Mouse (Mus musculus): Measurements from ENCODE around the gene Tlr9. TPM values are rescaled to one million over a fixed set of nuclear protein-coding genes. Genes with fewer than 3 reads are reported as not detected.

Tlr9 gene
- polyA plus RNA-seq, 1 experiment from 2014 or later: not detected

- Histone ChIP-seq H3K4me3 (replicated peaks) (no peak overlapping the region), H3K36me3 (peaks cover 73% of the 10 kb centered on the region), H3K27me3 (no peaks in the 10 kb centered on the region), H3K4me2 (no peak overlapping the region), H3K4me1 (replicated peaks) (peaks cover 17% of the 10 kb centered on the region), H3K27ac (no peak overlapping the region), H3K9ac (replicated peaks) (no peak overlapping the region), H3K9me3 (no peaks in the 10 kb centered on the region)
- ATAC-seq (ENCODE audit: insufficient number of reproducible peaks, insufficient read depth, low FRiP score, low TSS enrichment, low read depth): no peak
- WGBS: 87% methylated on average over 8 of the region's 8 CpGs
Measured at GRCm38 (mm10) chr9:106193930-106194807, 28.2 kb upstream of the Tlr9 start.

- Histone ChIP-seq H3K4me1 (replicated peaks) (peaks cover 21% of the 10 kb centered on the region), H3K4me2 (no peak overlapping the region), H3K27me3 (no peaks in the 10 kb centered on the region), H3K9me3 (no peaks in the 10 kb centered on the region), H3K4me3 (replicated peaks) (no peak overlapping the region), H3K27ac (no peak overlapping the region), H3K36me3 (peaks cover 58% of the 10 kb centered on the region), H3K9ac (replicated peaks) (no peak overlapping the region)
- ATAC-seq (ENCODE audit: insufficient number of reproducible peaks, insufficient read depth, low FRiP score, low TSS enrichment, low read depth): no peak
- 87% methylated on average over 8 of the region's 8 CpGs for WGBS
Measured at GRCm38 (mm10) chr9:106195693-106196092, 26.7 kb upstream of the Tlr9 start.

GRCm38 (mm10) chr9:106197081-106197713 lies 25.2 kb upstream of the Tlr9 start:
- WGBS: 76% methylated on average over 3 of the region's 3 CpGs
- Histone ChIP-seq H3K4me3 (replicated peaks) (no peak overlapping the region), H3K9me3 (no peaks in the 10 kb centered on the region), H3K9ac (replicated peaks) (peak overlapping the region; percentile 37; the same call in 1 of the 2 replicates), H3K27me3 (no peaks in the 10 kb centered on the region), H3K4me2 (peak overlapping the region; percentile 67; the same call in 1 of the 2 replicates), H3K27ac (no peak overlapping the region), H3K4me1 (replicated peaks) (peaks cover 24% of the 10 kb centered on the region), H3K36me3 (peaks cover 43% of the 10 kb centered on the region)
- ATAC-seq (ENCODE audit: insufficient number of reproducible peaks, insufficient read depth, low FRiP score, low TSS enrichment, low read depth): no peak

DNA sequence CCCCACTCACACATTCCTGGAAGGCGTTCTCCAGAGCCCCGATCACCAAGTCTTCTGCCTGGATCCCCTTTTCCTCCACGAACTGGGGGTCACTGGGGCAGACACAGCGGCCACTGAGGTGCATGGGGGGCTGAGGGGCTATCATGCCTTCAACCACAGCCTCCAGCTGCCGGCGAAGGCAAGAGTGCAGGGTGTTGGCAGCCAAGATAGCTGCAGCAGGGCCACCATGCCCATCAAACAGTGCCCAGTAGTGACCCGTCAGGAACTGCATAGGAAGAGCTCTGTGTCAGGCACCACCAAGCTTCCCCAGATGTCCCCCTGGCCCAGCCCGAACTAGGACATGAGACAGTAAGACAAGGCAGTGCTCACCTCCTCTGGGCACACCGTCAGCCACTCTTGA lies 24.7 kb upstream of the Tlr9 start:
- H3K27me3 ChIP-seq: no peaks in the 10 kb centered on the region

DNA sequence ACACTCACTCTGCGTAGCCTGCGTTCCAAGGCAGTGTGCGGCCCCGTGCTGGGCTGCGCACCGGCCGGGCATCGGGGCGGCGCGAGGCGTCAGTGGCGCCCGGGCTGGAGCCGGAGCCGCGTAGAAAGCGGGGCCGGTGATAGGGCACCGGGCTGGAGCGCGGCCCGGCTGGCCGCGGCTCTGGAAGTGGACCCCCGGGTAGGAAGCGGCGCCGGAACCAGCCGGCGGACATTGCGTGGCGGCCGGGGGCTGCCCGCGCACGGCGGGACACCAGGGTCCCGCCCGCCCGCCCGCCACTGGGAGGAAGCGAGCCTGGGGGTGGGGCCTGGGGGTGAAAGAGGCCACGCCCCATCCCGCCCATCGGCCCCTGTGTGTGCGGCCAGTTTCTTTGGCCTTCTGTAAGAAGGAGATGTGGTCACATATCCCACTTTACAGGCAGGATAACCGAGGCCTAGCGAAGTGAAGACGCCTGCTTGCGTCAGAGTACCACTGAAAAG lies 23.4 kb upstream of the Tlr9 start:
- Histone ChIP-seq H3K4me2 (peak overlapping the region; percentile 67), H3K27me3 (no peaks in the 10 kb centered on the region), H3K4me3 (replicated peaks) (peak overlapping the region; percentile 73), H3K9me3 (no peaks in the 10 kb centered on the region), H3K36me3 (peaks cover 27% of the 10 kb centered on the region), H3K9ac (replicated peaks) (peak overlapping the region; percentile 79), H3K4me1 (replicated peaks) (peaks cover 34% of the 10 kb centered on the region), H3K27ac (0 out of 2 replicates have a peak overlapping the region, but pooled peaks have one; percentile 41)
- peak; percentile 48 for ATAC-seq (ENCODE audit: insufficient number of reproducible peaks, insufficient read depth, low FRiP score, low TSS enrichment, low read depth)
- under 1% methylated on average over 47 of the region's 51 CpGs for WGBS

More for the DNA sequence above, 24.7 kb upstream of the Tlr9 start:
- H3K36me3 ChIP-seq: peaks cover 38% of the 10 kb centered on the region
- H3K9me3 ChIP-seq: no peaks in the 10 kb centered on the region
- WGBS: 89% methylated on average over 9 of the region's 9 CpGs
- no peak for ATAC-seq (ENCODE audit: insufficient number of reproducible peaks, insufficient read depth, low FRiP score, low TSS enrichment, low read depth)
- peak overlapping the region; percentile 37; the same call in 1 of the 2 replicates for H3K9ac ChIP-seq (replicated peaks)
- peak overlapping the region; percentile 73 for H3K4me3 ChIP-seq (replicated peaks)
- H3K4me1 ChIP-seq (replicated peaks): peaks cover 28% of the 10 kb centered on the region
- H3K4me2 ChIP-seq: peak overlapping the region; percentile 67
- no peak overlapping the region for H3K27ac ChIP-seq

- Histone ChIP-seq H3K9ac (replicated peaks) (peak within 1 kb of the TSS; percentile 79), H3K36me3 (peaks cover 20% of the 10 kb centered on the region), H3K27me3 (no peaks in the 10 kb centered on the region), H3K4me2 (peak within 1 kb of the TSS; percentile 67), H3K9me3 (no peaks in the 10 kb centered on the region), H3K27ac (0 out of 2 replicates have a peak within 1 kb of the TSS, but pooled peaks have one; percentile 41), H3K4me1 (replicated peaks) (peaks cover 38% of the 10 kb centered on the region), H3K4me3 (replicated peaks) (peak within 1 kb of the TSS; percentile 73)
- 45% methylated on average over 18 of the region's 18 CpGs for WGBS
- peak; percentile 1; the same call in 1 of the 2 replicates for ATAC-seq (ENCODE audit: insufficient number of reproducible peaks, insufficient read depth, low FRiP score, low TSS enrichment, low read depth)
Measured at GRCm38 (mm10) chr9:106199535-106200272, 22.7 kb upstream of the Tlr9 start, which contains the start of gene Ppm1m. Gene Ppm1m (minus strand): TSS chr9:106199746.

- H3K4me3 ChIP-seq (replicated peaks): peak overlapping the region; percentile 57; the same call in 1 of the 2 replicates
- H3K36me3 ChIP-seq: peaks cover 3% of the 10 kb centered on the region; the same call in 1 of the 2 replicates
- no peaks in the 10 kb centered on the region for H3K27me3 ChIP-seq
- WGBS: 78% methylated on average over 3 of the region's 3 CpGs
- no peaks in the 10 kb centered on the region for H3K9me3 ChIP-seq
- H3K9ac ChIP-seq (replicated peaks): no peak overlapping the region
- H3K4me2 ChIP-seq: peak overlapping the region; percentile 54
- ATAC-seq (ENCODE audit: insufficient number of reproducible peaks, insufficient read depth, low FRiP score, low TSS enrichment, low read depth): no peak
- peak overlapping the region; percentile 62; the same call in 1 of the 2 replicates for H3K27ac ChIP-seq
- H3K4me1 ChIP-seq (replicated peaks): peaks cover 38% of the 10 kb centered on the region
Measured at GRCm38 (mm10) chr9:106201895-106202294, 20.5 kb upstream of the Tlr9 start.

DNA sequence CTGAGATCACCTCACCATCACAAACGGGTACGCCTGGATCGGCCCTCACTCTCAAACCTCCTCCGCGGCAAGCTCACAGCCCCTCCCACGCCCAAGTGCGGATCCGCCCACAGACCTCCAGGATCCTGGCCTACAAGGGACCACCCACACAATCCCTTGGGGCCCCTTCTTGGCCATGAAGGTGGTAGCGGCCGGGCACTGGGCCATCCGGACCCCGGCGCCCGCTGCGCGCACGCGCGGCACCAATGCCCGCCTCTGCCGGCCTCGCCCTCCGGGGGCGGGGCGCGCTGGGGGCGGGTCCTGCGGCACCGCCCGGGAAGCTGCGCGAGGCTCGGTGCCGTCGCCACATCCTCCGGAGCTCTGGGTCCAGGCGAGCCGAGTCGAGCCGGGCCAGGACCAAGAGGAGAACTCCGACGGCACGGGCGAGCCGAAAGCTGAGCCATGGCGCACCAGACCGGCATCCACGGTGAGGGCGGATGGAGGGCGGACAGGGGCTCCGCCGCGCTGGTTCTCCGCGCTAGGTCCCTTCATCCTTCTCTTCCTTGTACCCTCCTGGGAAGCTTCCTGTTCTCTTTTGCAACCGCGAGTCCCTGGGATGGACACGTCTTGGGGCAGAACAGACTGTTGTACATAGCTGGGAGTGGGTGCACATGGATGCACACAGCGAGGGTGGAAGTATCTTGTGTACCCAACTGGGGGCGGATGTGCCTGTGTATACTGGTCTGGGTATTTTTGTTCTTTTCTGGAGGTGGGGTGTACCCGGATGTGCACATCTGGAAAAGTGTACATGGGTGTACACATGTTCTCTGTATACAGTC lies 19.4 kb upstream of the Tlr9 start, which contains the start of gene Twf2:
Gene Twf2 (plus strand): TSS at position 290 of the 818 bp plus-strand sequence.
- Histone ChIP-seq H3K4me2 (peak within 1 kb of the TSS; percentile 54), H3K9me3 (no peaks in the 10 kb centered on the region), H3K4me3 (replicated peaks) (peak within 1 kb of the TSS; percentile 57), H3K36me3 (peaks cover 11% of the 10 kb centered on the region), H3K9ac (replicated peaks) (peak within 1 kb of the TSS; percentile 70), H3K27me3 (no peaks in the 10 kb centered on the region), H3K4me1 (replicated peaks) (peaks cover 27% of the 10 kb centered on the region), H3K27ac (peak within 1 kb of the TSS; percentile 62; the same call in 1 of the 2 replicates)
- ATAC-seq (ENCODE audit: insufficient number of reproducible peaks, insufficient read depth, low FRiP score, low TSS enrichment, low read depth): peak; percentile 76
- 1% methylated on average over 61 of the region's 61 CpGs for WGBS

DNA sequence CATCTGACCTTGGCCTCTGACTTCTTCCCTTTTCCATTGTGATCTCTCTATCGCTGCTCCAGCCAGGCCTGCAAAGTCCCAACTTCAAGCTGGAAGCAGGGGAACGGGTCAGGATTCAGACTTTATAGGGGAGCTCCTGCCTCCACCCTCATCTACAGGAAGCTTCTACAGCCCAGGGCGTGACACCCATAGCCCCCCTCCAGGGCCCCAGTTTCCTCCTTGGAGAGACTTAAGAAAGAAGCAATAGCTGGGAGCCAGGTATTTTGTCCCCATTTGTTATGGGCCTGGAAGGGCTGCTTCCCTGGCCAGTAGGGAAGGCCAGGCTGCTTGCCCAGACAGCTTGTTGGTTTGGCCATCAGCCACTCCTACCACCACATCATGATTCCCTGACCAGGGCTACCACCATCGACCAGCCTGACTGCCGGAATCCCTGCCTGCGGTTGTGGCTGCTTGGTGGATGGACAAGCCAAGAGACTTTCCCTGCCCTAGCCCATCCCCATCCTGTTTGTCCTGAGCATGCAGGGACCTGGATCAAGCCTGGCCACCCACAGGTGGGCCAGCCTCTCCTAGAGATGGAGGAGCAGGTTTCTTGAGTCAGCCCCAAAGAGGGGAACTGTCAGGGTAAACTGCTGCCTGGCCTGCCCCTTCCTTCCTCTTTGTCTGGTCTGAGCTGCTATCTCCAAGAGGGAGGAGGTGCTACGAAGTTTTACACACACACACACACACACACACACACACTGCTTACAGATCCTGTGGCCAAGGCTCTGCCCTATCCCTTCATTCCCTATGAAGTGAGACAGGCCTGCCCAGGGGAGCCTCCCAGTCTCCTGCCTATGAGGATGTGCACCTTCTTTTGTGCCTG lies 18.2 kb upstream of the Tlr9 start:
- Histone ChIP-seq H3K36me3 (peaks cover 21% of the 10 kb centered on the region), H3K4me2 (peak overlapping the region; percentile 54), H3K4me3 (replicated peaks) (peak overlapping the region; percentile 57), H3K4me1 (replicated peaks) (peaks cover 21% of the 10 kb centered on the region), H3K27me3 (no peaks in the 10 kb centered on the region), H3K9me3 (no peaks in the 10 kb centered on the region), H3K27ac (no peak overlapping the region), H3K9ac (replicated peaks) (peak overlapping the region; percentile 31; the same call in 1 of the 2 replicates)
- no peak for ATAC-seq (ENCODE audit: insufficient number of reproducible peaks, insufficient read depth, low FRiP score, low TSS enrichment, low read depth)
- WGBS: 74% methylated on average over 7 of the region's 7 CpGs
